Mouse (Mus musculus) T-helper 1 cell (primary cell): ENCODE measurements around the gene Plg.

Source experiments
- in situ Hi-C: fragments of 300-600 bp; cut with MboI, MseI; formaldehyde crosslinking; loops from one replicate; pipeline ENCODE4 v1.15.1; 2025; ENCODE audit warnings: high pct_unique_total_duplicates

Gene Plg

GRCm38 (mm10) chr17:12452862-12453531 lies 74.6 kb downstream of the Plg start:
- in situ Hi-C loops: no loop called here

- in situ Hi-C loops: no loop called here
These were observed 75.3 kb downstream of the Plg start for GRCm38 (mm10) chr17:12453691-12454090.

GRCm38 (mm10) chr17:12455143-12455790 lies 76.9 kb downstream of the Plg start:
- in situ Hi-C loops: no loop called here

- in situ Hi-C loops: no loop called here
These were observed 82.8 kb downstream of the Plg start for GRCm38 (mm10) chr17:12461168-12461567.

- in situ Hi-C loops: no loop called here
These were observed 88.1 kb downstream of the Plg start for GRCm38 (mm10) chr17:12466501-12467000.

GRCm38 (mm10) chr17:12467642-12468041 lies 89.2 kb downstream of the Plg start:
- in situ Hi-C loops: no loop called here

- in situ Hi-C loops: no loop called here
These were observed 90.3 kb downstream of the Plg start for GRCm38 (mm10) chr17:12468745-12469144.
